Mouse (Mus musculus) small intestine, adult 2 months (tissue): ENCODE results near the gene Vps26c. TPM values are rescaled to one million over a fixed set of nuclear protein-coding genes. Genes with fewer than 3 reads are reported as not detected.
"Not testable (repeated sequence)": the region's sequence is repeated elsewhere in the genome, so short reads cannot be mapped to it uniquely, and the experiment has no call there.

ENCODE experiments used
- H3K27ac ChIP-seq: fragments of 200-500 bp; 2 replicates; pipeline ENCODE4 v1.5.1; 2012; ENCODE audit warnings: low read depth, low read length, control low read depth, inconsistent platforms; ENCODE audit not compliant: insufficient read depth
- H3K27me3 ChIP-seq: fragments of 200-500 bp; 2 replicates; pipeline ENCODE4 v1.6.1; 2012; ENCODE audit warnings: mild to moderate bottlenecking, moderate library complexity, low read length, inconsistent platforms; ENCODE audit not compliant: control insufficient read depth, insufficient read depth
- H3K36me3 ChIP-seq: fragments of 200-500 bp; 2 replicates; pipeline ENCODE4 v1.6.1; 2012; ENCODE audit warnings: mild to moderate bottlenecking, low read length, control low read depth, inconsistent platforms; ENCODE audit not compliant: control insufficient read depth, insufficient read depth
- H3K4me1 ChIP-seq: fragments of 200-500 bp; 2 replicates; pipeline ENCODE4 v1.6.1; 2012; ENCODE audit warnings: low read length, inconsistent platforms, mixed read lengths; ENCODE audit not compliant: control insufficient read depth, insufficient read depth, insufficient read length
- H3K4me3 ChIP-seq: fragments of 200-500 bp; 2 replicates; pipeline ENCODE4 v1.5.1; 2012; ENCODE audit warnings: low read depth, mild to moderate bottlenecking, control low read depth, inconsistent platforms, low read length, moderate library complexity
- CTCF ChIP-seq: fragments of 200-500 bp; IDR thresholded peaks from 2 replicates; pipeline ENCODE4 v1.5.1; 2012; ENCODE audit warnings: low read depth, mild to moderate bottlenecking, control low read depth, inconsistent platforms, low read length, moderate library complexity, mixed read lengths; ENCODE audit not compliant: insufficient replicate concordance, insufficient read length; ENCODE audit errors: extremely low read depth
- POLR2A ChIP-seq: fragments of 200-500 bp; IDR thresholded peaks from 2 replicates; pipeline ENCODE4 v1.6.1; 2012; ENCODE audit warnings: low read depth, mild to moderate bottlenecking, control low read depth, inconsistent platforms, low read length, moderate library complexity
- WGBS: fragments of 180-500 bp; shearing (Covaris S2); methylation state at CpG from one replicate; pipeline ENCODE4 v1.1.7; 2018; 5-methylcytosine and 5-hydroxymethylcytosine counted together
- polyA plus RNA-seq: library from polyadenylated mRNA; depleted of rRNA; stranded (reverse); fragments of >200 nt; gene quantifications from 2 replicates; pipeline ENCODE4 v1.2.3, GENCODE M21; 2012

Vps26c gene
- polyA plus RNA-seq, 1 experiment = 16.6 TPM

DNA sequence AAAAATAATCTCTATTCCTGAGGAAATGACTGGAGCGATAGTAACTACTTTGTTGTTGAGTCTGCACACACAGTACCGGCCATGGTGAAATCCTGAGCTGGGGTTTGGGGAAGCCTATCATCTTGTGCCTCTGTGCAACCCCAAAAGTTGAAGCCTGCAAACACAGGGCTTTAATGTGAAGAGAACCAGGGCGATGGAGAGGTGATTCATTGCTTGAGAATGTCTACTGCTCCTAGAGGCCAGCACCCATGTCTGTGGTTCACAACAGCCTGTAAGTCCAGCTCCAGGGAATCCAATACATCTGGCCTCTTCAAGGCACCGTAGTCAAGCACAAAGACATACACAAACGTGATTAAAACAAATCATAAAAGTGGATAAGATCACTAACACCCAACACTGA, 39.3 kb downstream of the Vps26c start:
- Histone ChIP-seq H3K36me3 (no peaks in the 10 kb centered on the region), H3K4me1 (no peaks in the 10 kb centered on the region), H3K4me3 (no peak overlapping the region), H3K27me3 (no peaks in the 10 kb centered on the region), H3K27ac (no peak overlapping the region)
- 52% methylated on average over 5 of the region's 5 CpGs for WGBS
- no peak for TF ChIP-seq POLR2A
- TF ChIP-seq CTCF = no peak

DNA sequence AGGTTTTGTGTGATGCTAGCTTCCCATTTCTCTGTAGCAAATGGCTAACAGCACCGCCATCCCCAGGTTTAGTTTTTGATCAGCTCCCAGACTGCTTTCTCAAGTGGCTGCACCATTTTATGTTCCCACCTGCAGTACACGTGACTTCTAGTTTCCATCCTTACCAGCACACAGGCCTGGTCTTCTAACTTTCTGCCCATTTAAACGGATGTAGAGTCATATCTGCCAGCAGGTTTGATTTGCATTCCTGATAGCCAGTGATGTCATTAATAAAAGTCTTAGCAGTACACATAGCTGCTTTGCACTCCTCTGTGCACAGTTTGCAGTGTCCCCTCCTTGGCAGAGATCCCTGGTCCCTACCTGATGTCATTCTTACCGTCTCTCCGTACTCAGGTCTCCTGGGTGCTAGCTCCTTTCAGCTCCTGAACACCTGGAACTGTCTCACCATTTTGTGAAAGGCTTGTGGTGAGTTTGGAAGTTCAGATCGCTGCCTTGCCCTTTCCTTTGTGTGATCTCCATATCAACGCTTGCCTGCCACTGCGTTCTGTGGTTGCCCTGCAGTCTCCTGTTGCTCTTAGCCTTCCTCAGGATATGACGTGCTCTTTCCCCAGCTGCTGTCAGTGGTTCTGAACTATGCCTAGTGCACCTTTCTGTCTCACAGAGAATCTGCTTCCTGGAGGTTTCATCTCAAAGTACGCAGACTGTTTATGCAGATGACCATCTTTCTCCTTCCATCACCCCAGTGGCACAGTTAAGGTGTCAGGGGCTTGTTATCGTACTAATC, 41.7 kb downstream of the Vps26c start:
- no peaks in the 10 kb centered on the region for H3K27me3 ChIP-seq
- no peaks in the 10 kb centered on the region for H3K4me1 ChIP-seq
- TF ChIP-seq CTCF = no peak
- H3K36me3 ChIP-seq = no peaks in the 10 kb centered on the region
- no peak overlapping the region for H3K27ac ChIP-seq
- no peak overlapping the region for H3K4me3 ChIP-seq
- WGBS = 70% methylated on average over 11 of the region's 11 CpGs

DNA sequence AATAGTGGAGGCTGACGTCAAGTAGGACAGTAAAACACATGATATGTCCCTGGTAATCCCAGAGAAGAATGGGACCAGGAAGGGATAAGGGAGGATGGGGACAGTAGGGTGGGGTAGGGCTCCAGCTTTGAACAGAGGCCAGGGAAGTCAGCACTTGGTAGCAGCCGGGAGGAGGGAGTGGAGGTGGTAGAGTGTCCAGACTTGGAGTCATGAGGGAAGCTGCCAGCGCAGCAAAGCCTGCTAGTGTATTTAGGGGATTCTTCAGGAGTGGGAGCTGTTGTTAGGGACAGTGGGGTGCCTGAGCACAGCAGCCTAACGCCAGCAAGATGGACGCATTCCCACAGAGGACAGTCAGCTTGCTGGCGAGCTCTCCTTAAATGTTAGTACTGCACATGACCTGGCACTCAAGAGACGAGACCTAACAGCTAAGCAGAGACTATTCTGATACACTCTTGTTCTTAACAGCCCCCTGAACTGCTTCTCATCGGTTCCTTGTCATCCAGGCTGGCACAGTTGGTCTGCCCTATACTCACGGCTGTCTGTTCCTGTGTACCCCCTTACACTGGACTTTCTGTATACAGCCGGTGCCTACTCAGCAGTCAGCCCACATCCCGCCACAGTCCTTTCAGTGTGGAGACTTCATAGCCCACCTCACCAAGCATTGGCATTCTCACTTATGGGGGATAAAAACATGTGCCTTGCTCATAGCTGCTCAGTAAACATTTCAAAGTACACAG, 53.4 kb downstream of the Vps26c start:
- Histone ChIP-seq H3K36me3 (peaks cover 8% of the 10 kb centered on the region), H3K27me3 (no peaks in the 10 kb centered on the region), H3K27ac (no peak overlapping the region), H3K4me3 (no peak overlapping the region), H3K4me1 (no peaks in the 10 kb centered on the region)
- WGBS = 79% methylated on average over 11 of the region's 11 CpGs
- TF ChIP-seq CTCF = no peak
- TF ChIP-seq POLR2A = no peak

DNA sequence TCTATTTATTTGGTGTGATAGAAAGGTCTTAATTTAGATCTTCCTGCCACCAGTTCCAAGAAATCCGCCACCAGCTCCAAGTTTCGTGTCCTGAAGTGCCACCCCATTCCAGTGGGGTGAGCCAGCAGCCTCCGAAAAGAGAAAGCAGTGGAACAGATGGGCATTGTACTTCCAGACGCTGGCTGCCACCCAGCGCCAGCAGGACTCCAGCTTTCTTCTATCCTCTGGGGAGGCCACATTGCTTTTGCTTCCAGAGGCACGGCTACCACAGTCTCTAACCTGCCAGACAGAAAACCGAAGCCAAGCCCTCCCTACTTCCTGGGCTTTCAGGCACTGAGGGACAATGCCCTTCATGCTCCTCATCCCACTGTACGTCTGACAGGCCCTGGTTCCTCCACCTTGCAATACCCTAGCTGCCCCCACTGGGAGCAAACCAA, 54.1 kb downstream of the Vps26c start:
- no peaks in the 10 kb centered on the region for H3K4me1 ChIP-seq
- no peak overlapping the region for H3K27ac ChIP-seq
- H3K36me3 ChIP-seq = peaks cover 14% of the 10 kb centered on the region
- no peaks in the 10 kb centered on the region for H3K27me3 ChIP-seq
- H3K4me3 ChIP-seq = no peak overlapping the region
- TF ChIP-seq CTCF (no peak), POLR2A (no peak)
- 51% methylated on average over 8 of the region's 8 CpGs for WGBS

DNA sequence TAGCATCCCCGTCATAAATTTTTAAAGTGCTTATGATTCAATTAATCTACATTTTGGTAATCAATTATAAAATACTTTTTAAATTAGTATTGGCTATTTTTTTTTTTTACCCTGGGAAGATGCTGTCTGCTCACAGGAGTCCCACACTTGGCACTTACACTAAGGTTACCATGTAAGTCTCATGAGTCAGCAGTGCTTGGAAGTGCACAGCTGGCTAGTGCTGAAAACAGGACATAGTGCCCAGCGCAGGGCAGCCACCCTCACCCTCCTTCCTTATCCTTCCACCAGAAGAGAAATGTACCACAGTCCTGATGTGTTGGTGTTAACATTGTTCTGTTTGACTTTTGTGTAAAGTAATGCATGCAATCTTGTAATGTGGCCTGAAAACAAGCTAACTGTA, 58.2 kb downstream of the Vps26c start:
- Histone ChIP-seq H3K4me1 (no peaks in the 10 kb centered on the region), H3K27me3 (no peaks in the 10 kb centered on the region), H3K27ac (no peak overlapping the region), H3K36me3 (peaks cover 26% of the 10 kb centered on the region), H3K4me3 (no peak overlapping the region)
- TF ChIP-seq CTCF (no peak), POLR2A (no peak)
- WGBS = 96% methylated on average over 2 of the region's 2 CpGs

DNA sequence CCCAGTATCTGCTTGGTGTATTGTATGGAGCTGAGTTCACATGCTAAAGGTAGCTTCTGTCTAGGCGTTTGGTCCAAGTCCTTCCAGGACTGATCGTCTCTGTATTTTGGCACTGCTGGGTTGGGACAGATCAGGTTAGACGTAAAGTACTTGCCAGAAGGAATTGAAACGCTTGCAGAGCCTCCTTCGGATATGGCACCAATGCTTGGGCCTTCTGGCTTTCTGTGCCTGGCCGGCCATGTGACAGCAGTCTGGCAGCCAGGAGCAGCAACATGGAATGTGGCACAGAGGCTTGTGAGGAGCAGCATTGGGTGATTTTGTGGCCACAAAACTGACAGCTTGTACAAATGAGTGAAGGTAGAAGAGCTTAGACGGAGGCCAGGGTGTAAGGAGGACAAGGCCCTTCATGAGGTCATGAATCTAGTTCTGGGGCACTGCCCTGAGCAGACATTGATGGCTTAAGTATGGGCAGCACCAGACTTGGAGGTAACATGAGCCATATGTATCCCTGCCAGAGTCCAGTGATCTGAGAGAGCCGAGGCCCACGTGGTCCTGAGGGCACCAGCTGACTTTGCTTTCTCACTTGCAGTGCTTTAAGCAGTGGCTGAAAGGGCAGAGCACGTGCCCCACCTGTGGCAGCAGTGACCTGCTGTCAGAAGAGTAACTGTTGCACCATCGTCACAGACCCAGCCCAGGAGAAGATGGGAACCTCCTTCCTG, 59.1 kb downstream of the Vps26c start:
- Histone ChIP-seq H3K27ac (no peak overlapping the region), H3K4me1 (no peaks in the 10 kb centered on the region), H3K36me3 (peaks cover 31% of the 10 kb centered on the region), H3K27me3 (no peaks in the 10 kb centered on the region), H3K4me3 (no peak overlapping the region)
- TF ChIP-seq POLR2A (no peak), CTCF (no peak)
- 89% methylated on average over 11 of the region's 11 CpGs for WGBS

DNA sequence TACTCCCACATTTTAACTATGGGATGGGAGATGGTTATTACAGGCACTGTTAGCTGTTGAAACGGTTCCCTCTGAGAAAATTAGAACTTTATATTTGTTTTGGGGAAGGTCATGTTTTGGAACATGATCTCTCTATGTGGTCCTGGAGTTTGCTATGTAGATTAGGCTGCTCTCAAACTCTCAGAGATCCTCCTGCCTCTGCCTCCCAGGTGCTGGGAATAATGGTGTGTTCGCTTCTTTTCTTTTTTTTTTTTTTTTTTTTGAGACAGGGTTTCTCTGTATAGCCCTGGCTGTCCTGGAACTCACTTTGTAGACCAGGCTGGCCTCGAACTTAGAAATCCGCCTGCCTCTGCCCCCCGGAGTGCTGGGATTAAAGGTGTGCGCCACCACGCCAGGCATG, 60.3 kb downstream of the Vps26c start:
- not testable (repeated sequence) for H3K27me3 ChIP-seq, H3K27ac ChIP-seq, H3K4me1 ChIP-seq, H3K4me3 ChIP-seq
- 96% methylated on average over 7 of the region's 7 CpGs for WGBS
- H3K36me3 ChIP-seq = peaks cover 40% of the 10 kb centered on the region
